Mouse (Mus musculus) myocyte (in vitro differentiated cells): ENCODE data around the gene Rsph3b. TPM values are rescaled to one million over a fixed set of nuclear protein-coding genes. Genes with fewer than 3 reads are reported as not detected.

Experiments used
- H3K27me3 ChIP-seq: one replicate; pipeline ENCODE4 v1.6.1; 2011; ENCODE audit not compliant: control insufficient read depth, insufficient read depth, insufficient read length
- H3K36me3 ChIP-seq: one replicate; pipeline ENCODE4 v1.6.1; 2011; ENCODE audit not compliant: control insufficient read depth, insufficient read depth
- H3K4me2 ChIP-seq: one replicate; pipeline ENCODE4 v1.6.1; 2011; ENCODE audit warnings: low read depth, control low read depth
- H3K4me3 ChIP-seq: one replicate; pipeline ENCODE4 v1.5.1; 2011; ENCODE audit warnings: mild to moderate bottlenecking, control low read depth, moderate library complexity
- H3K79me2 ChIP-seq: one replicate; pipeline ENCODE4 v1.6.1; 2011; ENCODE audit not compliant: control insufficient read depth, insufficient read depth
- H3ac ChIP-seq: one replicate; pipeline ENCODE4 v1.6.1; 2011; ENCODE audit not compliant: control insufficient read depth, insufficient read length
- CEBPB ChIP-seq: IDR thresholded peaks from 2 replicates; pipeline ENCODE4 v1.6.1; 2011; ENCODE audit warnings: mild to moderate bottlenecking, moderate library complexity; ENCODE audit not compliant: poor library complexity, insufficient read depth, severe bottlenecking
- E2F4 ChIP-seq: IDR thresholded peaks from one replicate; pipeline ENCODE4 v1.6.1; 2011; ENCODE audit warnings: mild to moderate bottlenecking, control low read depth, moderate library complexity; ENCODE audit not compliant: insufficient read depth
- MAX ChIP-seq: IDR thresholded peaks from one replicate; pipeline ENCODE4 v1.6.1; 2011; ENCODE audit warnings: low read depth, mild to moderate bottlenecking, control low read depth
- MYOD1 ChIP-seq, 3 experiments: IDR thresholded peaks; one replicate each; pipeline ENCODE4 v1.6.1; 2011; ENCODE audit warnings: control low read depth in 2 of 3, low read depth in 2 of 3, mild to moderate bottlenecking in 2 of 3, moderate library complexity in 1 of 3; ENCODE audit not compliant: insufficient read length in 2 of 3, control insufficient read depth in 1 of 3
- MYOG ChIP-seq, 3 experiments: IDR thresholded peaks; one replicate each; pipeline ENCODE4 v1.6.1; 2011; ENCODE audit warnings: control low read depth in 2 of 3, low read depth in 2 of 3, mild to moderate bottlenecking in 2 of 3; ENCODE audit not compliant: insufficient read length in 2 of 3, control insufficient read depth in 1 of 3, insufficient read depth in 1 of 3
- POLR2A ChIP-seq: IDR thresholded peaks from one replicate; pipeline ENCODE4 v1.6.1; 2011; ENCODE audit warnings: low read depth, mild to moderate bottlenecking, control low read depth, moderate library complexity; ENCODE audit not compliant: insufficient read length
- POLR2AphosphoS2 ChIP-seq: IDR thresholded peaks from one replicate; pipeline ENCODE4 v1.6.1; 2011; ENCODE audit warnings: low read depth, control low read depth; ENCODE audit not compliant: insufficient read length
- REST ChIP-seq: IDR thresholded peaks from one replicate; pipeline ENCODE4 v1.6.1; 2011; ENCODE audit warnings: mild to moderate bottlenecking, control low read depth, moderate library complexity; ENCODE audit not compliant: insufficient read depth, insufficient read length
- SRF ChIP-seq: IDR thresholded peaks from one replicate; pipeline ENCODE4 v1.6.1; 2011; ENCODE audit warnings: low read depth; ENCODE audit not compliant: control insufficient read depth, insufficient read length
- TCF12 ChIP-seq: IDR thresholded peaks from one replicate; pipeline ENCODE4 v1.6.1; 2011; ENCODE audit warnings: mild to moderate bottlenecking, control low read depth; ENCODE audit not compliant: poor library complexity, insufficient read depth, severe bottlenecking
- TCF3 ChIP-seq: IDR thresholded peaks from one replicate; pipeline ENCODE4 v1.6.1; 2011; ENCODE audit warnings: low read depth, control low read depth; ENCODE audit not compliant: insufficient read length
- USF1 ChIP-seq: IDR thresholded peaks from one replicate; pipeline ENCODE4 v1.6.1; 2011; ENCODE audit warnings: low read depth, mild to moderate bottlenecking, control low read depth, moderate library complexity
- polyA plus RNA-seq: library from polyadenylated mRNA; unstranded; fragments of >200 nt; fragmentation: generic; extraction: Trizol; gene quantifications from one replicate; pipeline ENCODE4 v1.2.1, GENCODE M21; 2012; ENCODE audit warnings: missing spikeins

Gene Rsph3b
- polyA plus RNA-seq, 1 experiment, result 19.8 TPM

GRCm38 (mm10) chr17:6866576-6866975 lies 81.9 kb downstream of the Rsph3b start:
- TF ChIP-seq TCF12, result no peak
- Histone ChIP-seq H3K4me2 (no peak overlapping the region), H3K4me3 (no peak overlapping the region), H3K27me3 (no peaks in the 10 kb centered on the region), H3K36me3 (no peaks in the 10 kb centered on the region), H3K79me2 (no peaks in the 10 kb centered on the region), H3ac (no peak overlapping the region)

GRCm38 (mm10) chr17:6865580-6865979 lies 82.9 kb downstream of the Rsph3b start:
- no peak overlapping the region for H3K4me2 ChIP-seq

GRCm38 (mm10) chr17:6864869-6865268 lies 83.6 kb downstream of the Rsph3b start:
- no peak overlapping the region for H3ac ChIP-seq
- H3K27me3 ChIP-seq, result no peaks in the 10 kb centered on the region
- H3K4me3 ChIP-seq, result no peak overlapping the region
- no peaks in the 10 kb centered on the region for H3K36me3 ChIP-seq
- H3K79me2 ChIP-seq, result no peaks in the 10 kb centered on the region
- no peak for TF ChIP-seq E2F4
- TF ChIP-seq USF1, result no peak
- no peak for TF ChIP-seq CEBPB
- no peak for TF ChIP-seq MYOD1 (IDR thresholded peaks at IDR 0.05; ENCODE audit: control insufficient read depth in 1 of 3, insufficient read length in 2 of 3, low read depth in 2 of 3)
- no peak for TF ChIP-seq TCF3
- TF ChIP-seq POLR2AphosphoS2, result no peak
- TF ChIP-seq POLR2A, result no peak
- no peak for TF ChIP-seq SRF
- no peak for TF ChIP-seq TCF12
- TF ChIP-seq REST, result no peak
- TF ChIP-seq MAX, result no peak
- TF ChIP-seq MYOG (IDR thresholded peaks at IDR 0.05; ENCODE audit: control insufficient read depth in 1 of 3, insufficient read depth in 1 of 3, insufficient read length in 2 of 3, low read depth in 2 of 3), result no peak
- H3K4me2 ChIP-seq, result no peak overlapping the region

More at GRCm38 (mm10) chr17:6865580-6865979, 82.9 kb downstream of the Rsph3b start:
- no peak for TF ChIP-seq MYOG (IDR thresholded peaks at IDR 0.05; ENCODE audit: control insufficient read depth in 1 of 3, insufficient read depth in 1 of 3, insufficient read length in 2 of 3, low read depth in 2 of 3)
- TF ChIP-seq MAX, result no peak
- no peak for TF ChIP-seq USF1
- no peak for TF ChIP-seq E2F4
- TF ChIP-seq MYOD1 (IDR thresholded peaks at IDR 0.05; ENCODE audit: control insufficient read depth in 1 of 3, insufficient read length in 2 of 3, low read depth in 2 of 3), result no peak
- TF ChIP-seq REST, result no peak
- TF ChIP-seq SRF, result no peak
- TF ChIP-seq POLR2A, result no peak
- no peak for TF ChIP-seq TCF3
- no peak for TF ChIP-seq POLR2AphosphoS2
- TF ChIP-seq TCF12, result no peak
- no peak for TF ChIP-seq CEBPB
- no peaks in the 10 kb centered on the region for H3K36me3 ChIP-seq
- no peak overlapping the region for H3ac ChIP-seq
- H3K4me3 ChIP-seq, result no peak overlapping the region
- H3K79me2 ChIP-seq, result no peaks in the 10 kb centered on the region
- H3K27me3 ChIP-seq, result no peaks in the 10 kb centered on the region

- Histone ChIP-seq H3K4me3 (no peak overlapping the region), H3K27me3 (no peaks in the 10 kb centered on the region), H3K4me2 (no peak overlapping the region)
Observed at GRCm38 (mm10) chr17:6863521-6863920, 85.0 kb downstream of the Rsph3b start.

GRCm38 (mm10) chr17:6862040-6862780 lies 86.3 kb downstream of the Rsph3b start:
- Histone ChIP-seq H3K79me2 (no peaks in the 10 kb centered on the region), H3ac (no peak overlapping the region), H3K4me3 (no peak overlapping the region), H3K27me3 (no peaks in the 10 kb centered on the region), H3K4me2 (no peak overlapping the region), H3K36me3 (no peaks in the 10 kb centered on the region)
- TF ChIP-seq POLR2AphosphoS2 (no peak), CEBPB (no peak), E2F4 (no peak), TCF3 (no peak), REST (no peak), TCF12 (no peak), MAX (no peak), USF1 (no peak), SRF (no peak), POLR2A (no peak), MYOD1 (IDR thresholded peaks at IDR 0.05; ENCODE audit: control insufficient read depth in 1 of 3, insufficient read length in 2 of 3, low read depth in 2 of 3) (no peak), MYOG (IDR thresholded peaks at IDR 0.05; ENCODE audit: control insufficient read depth in 1 of 3, insufficient read depth in 1 of 3, insufficient read length in 2 of 3, low read depth in 2 of 3) (no peak)

More at GRCm38 (mm10) chr17:6863521-6863920, 85.0 kb downstream of the Rsph3b start:
- no peak for TF ChIP-seq TCF3
- Histone ChIP-seq H3ac (no peak overlapping the region), H3K36me3 (no peaks in the 10 kb centered on the region), H3K79me2 (no peaks in the 10 kb centered on the region)
